Mouse (Mus musculus) forebrain, postnatal 0 days (tissue): ENCODE results near the gene Hist1h4f. TPM values are rescaled to one million over a fixed set of nuclear protein-coding genes. Genes with fewer than 3 reads are reported as not detected.
"Not testable (repeated sequence)": the region's sequence is repeated elsewhere in the genome, so short reads cannot be mapped to it uniquely, and the experiment has no call there.

Experiments
- ATAC-seq: fragments of 200-750 bp; cut with Nextera tagmentation; 2 replicates; pipeline ENCODE4 v1.8.0; 2017; ENCODE audit warnings: mild to moderate bottlenecking, moderate library complexity
- DNase-seq: peaks from one replicate; pipeline ENCODE4 v3.0.0-alpha.2; 2015
- H3K27ac ChIP-seq: fragments of 300-500 bp; sonication (generic); 2 replicates; pipeline ENCODE4 v1.5.1; 2014; ENCODE audit warnings: low read depth, mild to moderate bottlenecking, antibody characterized with exemption, low read length, moderate library complexity, mixed read lengths
- H3K27me3 ChIP-seq: fragments of 300-500 bp; sonication (generic); 2 replicates; pipeline ENCODE4 v1.6.1; 2014; ENCODE audit warnings: mild to moderate bottlenecking, low read length, mixed read lengths; ENCODE audit not compliant: insufficient read depth
- H3K36me3 ChIP-seq: fragments of 300-500 bp; sonication (generic); 2 replicates; pipeline ENCODE4 v1.6.1; 2014; ENCODE audit warnings: mild to moderate bottlenecking, moderate library complexity; ENCODE audit not compliant: insufficient read depth
- H3K4me1 ChIP-seq: fragments of 300-500 bp; sonication (generic); 2 replicates; pipeline ENCODE4 v1.6.1; 2014; ENCODE audit warnings: antibody characterized with exemption; ENCODE audit not compliant: insufficient read depth
- H3K4me2 ChIP-seq: fragments of 300-500 bp; sonication (generic); 2 replicates; pipeline ENCODE4 v1.6.1; 2014; ENCODE audit warnings: low read depth, mild to moderate bottlenecking, moderate library complexity
- H3K4me3 ChIP-seq: fragments of 300-500 bp; sonication (generic); 2 replicates; pipeline ENCODE4 v1.5.1; 2014; ENCODE audit warnings: low read depth, low read length, mixed read lengths
- H3K9ac ChIP-seq: fragments of 300-500 bp; sonication (generic); 2 replicates; pipeline ENCODE4 v1.6.1; 2014; ENCODE audit warnings: mild to moderate bottlenecking
- H3K9me3 ChIP-seq: fragments of 300-500 bp; sonication (generic); 2 replicates; pipeline ENCODE4 v1.6.1; 2016; ENCODE audit warnings: low read length
- CTCF ChIP-seq: sonication (generic); IDR thresholded peaks from 2 replicates; pipeline ENCODE4 v1.5.1; 2016; ENCODE audit warnings: antibody characterized with exemption, control low read depth, low read depth
- WGBS: fragments of 180-500 bp; shearing (Covaris S2); extraction: QIAGEN DNeasy Blood & Tissue Kit; methylation state at CpG from one replicate; pipeline ENCODE4 v1.1.7; 2014; 5-methylcytosine and 5-hydroxymethylcytosine counted together
- polyA plus RNA-seq: library from polyadenylated mRNA; unstranded; fragments of >200 nt; fragmentation: Nextera tagmentation; extraction: Ambion mirVana; gene quantifications from 2 replicates; pipeline ENCODE4 v1.2.1, GENCODE M21; 2015
- total RNA-seq: library from RNA; depleted of rRNA; stranded (reverse); fragments of >200 nt; gene quantifications from 2 replicates; pipeline ENCODE4 v1.2.3, GENCODE M21; 2014

The Hist1h4f gene
- total and polyA plus RNA-seq, 2 experiments from 2014 or later: 753 TPM; not detected in 1

GRCm38 (mm10) chr13:23538249-23538648, 13.2 kb downstream of the Hist1h4f start:
- TF ChIP-seq CTCF: no peak
- Histone ChIP-seq H3K9me3 (no peaks in the 10 kb centered on the region), H3K4me2 (no peak overlapping the region), H3K4me3 (no peak overlapping the region), H3K9ac (no peak overlapping the region), H3K27ac (no peak overlapping the region), H3K4me1 (peaks cover 12% of the 10 kb centered on the region), H3K27me3 (no peaks in the 10 kb centered on the region), H3K36me3 (no peaks in the 10 kb centered on the region)
- no peak for DNase-seq
- 80% methylated on average over 5 of the region's 5 CpGs for WGBS
- no peak for ATAC-seq

DNA sequence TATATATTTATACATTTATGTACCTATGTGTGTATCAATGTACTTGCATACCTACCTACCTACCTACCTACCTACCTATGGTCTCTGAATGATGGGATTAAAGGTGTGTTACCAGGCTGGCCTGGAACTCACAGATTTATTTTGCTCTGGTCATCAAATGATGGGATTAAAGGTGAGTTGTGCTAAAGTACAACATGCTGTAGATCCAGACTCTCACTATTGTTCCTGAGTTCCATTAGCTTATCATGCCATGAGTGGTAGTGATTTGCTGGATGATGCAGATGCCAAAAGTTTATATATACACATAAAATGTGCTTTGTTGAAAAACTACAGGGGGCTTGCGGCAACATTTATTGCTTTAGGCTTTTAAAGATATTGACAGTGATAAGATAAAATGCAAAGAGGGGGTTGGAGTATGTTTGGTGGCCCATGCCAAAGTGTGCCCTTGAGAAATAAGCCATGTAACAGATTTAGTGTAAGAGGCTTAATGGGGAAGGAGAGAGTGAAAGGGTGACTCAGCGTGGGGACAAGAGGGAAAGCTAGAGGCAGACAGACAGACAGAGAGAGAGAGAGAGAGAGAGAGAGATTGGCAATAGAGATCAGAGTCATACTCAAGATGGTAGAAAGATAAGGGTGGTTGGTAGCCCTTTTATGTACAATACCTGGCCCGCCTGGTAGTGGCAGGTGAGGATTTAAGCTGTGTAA, 14.3 kb downstream of the Hist1h4f start:
- DNase-seq: no peak
- H3K4me2 ChIP-seq: no peak overlapping the region
- no peak overlapping the region for H3K9ac ChIP-seq
- ATAC-seq: no peak
- TF ChIP-seq CTCF: no peak
- peaks cover 19% of the 10 kb centered on the region for H3K4me1 ChIP-seq
- H3K36me3 ChIP-seq: no peaks in the 10 kb centered on the region
- no peak overlapping the region for H3K4me3 ChIP-seq
- H3K9me3 ChIP-seq: no peaks in the 10 kb centered on the region
- no peaks in the 10 kb centered on the region for H3K27me3 ChIP-seq
- no peak overlapping the region for H3K27ac ChIP-seq
- 77% methylated on average over 3 of the region's 3 CpGs for WGBS

DNA sequence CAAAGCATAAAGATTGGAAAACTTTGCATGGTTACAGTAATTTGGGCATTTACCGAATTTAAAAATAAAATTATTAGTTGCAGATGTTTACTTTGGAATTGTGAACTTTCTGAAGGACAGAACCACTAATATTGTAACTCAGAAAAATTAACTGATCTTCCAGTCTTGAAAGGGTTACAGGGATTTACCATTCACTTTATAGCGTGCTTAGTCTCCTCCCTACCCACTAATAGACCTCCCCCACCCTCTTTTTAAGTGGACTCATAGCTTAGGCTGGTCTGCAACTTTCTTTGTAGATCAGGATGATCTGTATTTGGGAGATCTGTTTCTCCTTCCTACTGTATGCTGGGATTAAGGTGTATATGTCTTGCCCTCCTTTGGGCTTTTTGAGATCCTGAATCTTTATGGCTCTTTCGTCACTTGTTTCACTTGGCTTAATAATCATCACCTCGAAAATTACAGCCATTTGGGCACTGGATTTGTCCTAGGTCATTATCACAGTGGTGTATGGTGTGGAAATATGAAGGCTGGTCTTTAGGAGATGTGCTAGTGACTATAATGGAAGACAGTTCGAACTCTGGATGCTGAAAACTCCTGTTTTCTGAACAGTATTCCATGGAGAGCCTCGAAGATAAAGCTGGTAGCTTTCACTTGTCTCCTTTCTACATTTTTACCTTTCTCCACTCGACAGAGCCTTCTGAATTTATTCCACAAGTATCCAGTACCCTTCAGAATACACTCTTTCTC, 15.2 kb downstream of the Hist1h4f start:
- WGBS: 15% methylated on average over 7 of the region's 7 CpGs
- Histone ChIP-seq H3K4me3 (peak overlapping the region; percentile 47), H3K9ac (peak overlapping the region; percentile 18; the same call in 1 of the 2 replicates), H3K4me2 (peak overlapping the region; percentile 72; the same call in 1 of the 2 replicates), H3K4me1 (peaks cover 22% of the 10 kb centered on the region), H3K27ac (no peak overlapping the region), H3K36me3 (no peaks in the 10 kb centered on the region), H3K9me3 (no peaks in the 10 kb centered on the region), H3K27me3 (no peaks in the 10 kb centered on the region)
- TF ChIP-seq CTCF: no peak
- no peak for ATAC-seq
- DNase-seq: no peak

DNA sequence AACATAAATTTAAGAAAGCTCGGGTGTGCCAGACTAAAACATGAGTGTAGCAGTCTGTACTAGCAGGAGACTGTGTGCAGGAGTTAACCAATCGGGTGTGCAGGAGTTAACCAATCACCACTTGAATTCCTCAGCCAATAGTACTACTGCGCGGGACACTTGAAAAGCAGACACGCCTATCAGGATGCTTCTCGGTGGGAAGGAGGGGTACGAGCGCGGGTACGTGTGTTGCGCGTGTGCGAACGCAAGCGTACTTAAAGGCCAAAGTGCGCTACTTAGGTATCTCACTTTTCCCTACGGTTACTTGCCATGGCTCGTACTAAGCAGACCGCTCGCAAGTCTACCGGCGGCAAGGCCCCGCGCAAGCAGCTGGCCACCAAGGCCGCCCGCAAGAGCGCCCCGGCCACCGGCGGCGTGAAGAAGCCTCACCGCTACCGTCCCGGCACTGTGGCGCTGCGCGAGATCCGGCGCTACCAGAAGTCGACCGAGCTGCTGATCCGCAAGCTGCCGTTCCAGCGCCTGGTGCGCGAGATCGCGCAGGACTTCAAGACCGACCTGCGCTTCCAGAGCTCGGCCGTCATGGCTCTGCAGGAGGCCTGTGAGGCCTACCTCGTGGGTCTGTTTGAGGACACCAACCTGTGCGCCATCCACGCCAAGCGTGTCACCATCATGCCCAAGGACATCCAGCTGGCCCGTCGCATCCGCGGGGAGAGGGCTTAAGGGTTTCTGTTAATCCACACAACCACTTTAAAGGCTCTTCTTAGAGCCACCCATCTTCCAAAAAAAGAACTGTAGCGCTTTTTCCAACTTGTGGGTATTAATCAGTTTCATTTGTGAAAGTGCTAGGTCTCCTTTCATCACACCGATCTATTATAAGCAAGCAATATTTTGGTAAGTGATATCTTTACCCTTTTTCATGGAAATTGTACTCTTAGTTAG, 16.0 kb downstream of the Hist1h4f start, which contains the start of gene Hist1h3g:
Gene Hist1h3g (plus strand): TSS at position 286 of the 939 bp plus-strand sequence.
- Histone ChIP-seq H3K4me3 (peak within 1 kb of the TSS; percentile 47), H3K4me2 (peak within 1 kb of the TSS; percentile 72), H3K4me1 (peaks cover 22% of the 10 kb centered on the region), H3K9ac (peak within 1 kb of the TSS; percentile 22), H3K27ac (peak within 1 kb of the TSS; percentile 67)
- H3K27me3 ChIP-seq, H3K36me3 ChIP-seq, H3K9me3 ChIP-seq: not testable (repeated sequence)
- peak; percentile 90 for ATAC-seq
- under 1% methylated on average over 48 of the region's 62 CpGs for WGBS
- DNase-seq: peak; percentile 96

DNA sequence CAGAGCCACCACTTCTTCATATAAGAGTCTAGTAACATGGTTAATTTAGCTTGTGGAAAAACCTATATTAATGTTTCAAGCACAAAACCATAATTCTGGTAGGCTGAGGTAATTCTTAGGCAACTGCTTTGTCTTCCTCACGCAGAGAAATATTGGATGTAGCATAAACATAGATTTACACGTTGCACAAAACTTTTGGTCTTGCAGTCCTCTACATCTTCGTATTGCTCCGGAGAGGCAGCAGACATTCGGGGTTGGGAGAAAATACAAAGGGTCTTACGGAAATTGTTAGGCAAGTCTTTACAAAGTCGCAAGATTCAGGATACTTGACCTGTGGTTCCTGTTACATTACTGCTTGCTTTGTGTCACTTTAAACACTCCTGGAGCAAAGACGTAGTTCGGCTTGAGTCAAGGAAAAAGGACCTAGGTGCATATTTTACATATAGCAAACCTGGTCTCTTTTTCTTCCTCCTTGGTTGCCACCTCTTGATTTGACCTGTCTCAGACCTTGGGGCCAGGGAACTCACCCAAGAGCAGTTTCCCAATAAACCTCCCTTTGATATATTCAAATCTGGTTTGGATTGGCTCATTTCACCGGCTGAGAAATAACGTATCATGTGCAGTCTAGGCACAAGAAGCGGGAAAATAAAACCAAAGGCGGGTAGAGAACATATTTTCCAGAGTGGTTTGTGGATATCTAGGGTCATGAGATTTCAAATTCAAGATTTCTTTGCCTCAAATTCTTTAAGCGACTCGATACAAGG, 16.9 kb downstream of the Hist1h4f start:
- Histone ChIP-seq H3K4me3 (peak overlapping the region; percentile 47), H3K4me1 (peaks cover 22% of the 10 kb centered on the region), H3K9ac (peak overlapping the region; percentile 22; the same call in 1 of the 2 replicates), H3K36me3 (no peaks in the 10 kb centered on the region), H3K4me2 (peak overlapping the region; percentile 72), H3K27ac (peak overlapping the region; percentile 67), H3K9me3 (no peaks in the 10 kb centered on the region), H3K27me3 (no peaks in the 10 kb centered on the region)
- ATAC-seq (0 out of 2 replicates have a peak, but pooled peaks have one; percentile 8), DNase-seq (no peak)
- under 1% methylated on average over 15 of the region's 15 CpGs for WGBS
- TF ChIP-seq CTCF: no peak

DNA sequence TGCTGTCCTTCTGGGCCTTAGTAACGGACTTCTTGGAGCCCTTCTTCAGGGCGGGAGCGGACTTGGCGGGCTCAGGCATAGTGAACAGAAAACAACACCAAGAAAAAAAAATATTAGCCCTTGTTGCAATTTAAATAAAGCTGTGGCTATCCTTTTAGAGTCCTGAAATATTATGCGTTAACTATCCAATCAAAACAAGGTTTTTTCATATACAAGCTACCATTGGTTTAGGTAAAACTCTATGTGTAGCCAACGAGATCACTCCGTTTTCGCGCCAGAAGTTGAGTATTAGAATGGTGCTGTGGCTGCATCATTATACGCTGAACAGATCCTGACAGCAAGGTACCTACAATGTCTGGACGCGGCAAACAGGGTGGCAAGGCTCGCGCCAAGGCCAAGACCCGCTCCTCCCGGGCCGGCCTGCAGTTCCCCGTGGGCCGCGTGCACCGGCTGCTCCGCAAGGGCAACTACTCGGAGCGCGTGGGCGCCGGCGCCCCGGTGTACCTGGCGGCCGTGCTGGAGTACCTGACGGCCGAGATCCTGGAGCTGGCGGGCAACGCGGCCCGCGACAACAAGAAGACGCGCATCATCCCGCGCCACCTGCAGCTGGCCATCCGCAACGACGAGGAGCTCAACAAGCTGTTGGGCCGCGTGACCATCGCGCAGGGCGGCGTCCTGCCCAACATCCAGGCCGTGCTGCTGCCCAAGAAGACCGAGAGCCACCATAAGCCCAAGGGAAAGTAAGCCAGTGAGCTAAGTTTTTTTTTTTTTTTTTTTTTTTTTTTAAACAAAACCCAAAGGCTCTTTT, 17.7 kb downstream of the Hist1h4f start, which contains the start of gene Hist1h2af:
Gene Hist1h2af (plus strand): TSS at position 347 of the 808 bp plus-strand sequence.
- DNase-seq: peak; percentile 90
- peak within 1 kb of the TSS; percentile 72 for H3K4me2 ChIP-seq
- H3K4me3 ChIP-seq: peak within 1 kb of the TSS; percentile 47
- peaks cover 22% of the 10 kb centered on the region for H3K4me1 ChIP-seq
- peak within 1 kb of the TSS; percentile 22 for H3K9ac ChIP-seq
- under 1% methylated on average over 19 of the region's 53 CpGs for WGBS
- peak; percentile 30; the same call in 1 of the 2 replicates for ATAC-seq
- not testable (repeated sequence) for H3K9me3 ChIP-seq, H3K36me3 ChIP-seq, H3K27me3 ChIP-seq
- H3K27ac ChIP-seq: peak within 1 kb of the TSS; percentile 67
